Mouse (Mus musculus): ENCODE data around the gene Lhpp. TPM values are rescaled to one million over a fixed set of nuclear protein-coding genes. Genes with fewer than 3 reads are reported as not detected.

Lhpp gene
- total and polyA plus RNA-seq, 2 experiments from 2014 or later: 22.9 to 40.1 TPM

DNA sequence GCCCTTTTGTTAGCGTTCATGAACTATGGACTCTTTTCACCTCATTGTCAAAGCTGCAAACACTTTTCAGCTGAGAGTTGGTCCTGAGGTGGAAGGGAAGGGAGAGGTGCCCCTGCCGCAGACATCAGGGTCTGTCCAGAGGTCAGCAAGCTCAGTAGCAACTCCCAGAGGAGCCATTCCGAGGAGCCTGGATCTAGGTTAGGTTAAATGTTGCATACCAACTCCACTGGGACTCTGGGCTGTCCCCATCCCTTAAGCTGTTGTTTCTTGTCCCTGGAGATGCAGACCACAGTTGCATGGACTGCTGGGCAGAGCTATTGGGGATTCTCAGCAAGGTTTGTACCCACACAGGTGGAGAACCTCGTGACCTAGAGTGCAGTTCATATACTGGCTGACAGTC lies 88.7 kb downstream of the Lhpp start:
- ATAC-seq (ENCODE audit: insufficient read depth, low read depth) (no peak), DNase-seq (ENCODE audit: low spot score) (no peak)
- Histone ChIP-seq H3K9ac (replicated peaks; ENCODE audit: low read depth, low read length) (no peak overlapping the region), H3K9me3 (replicated peaks; ENCODE audit: control insufficient read depth, low read length) (peaks cover 6% of the 10 kb centered on the region; the same call in 1 of the 2 replicates), H3K4me2 (ENCODE audit: low read depth, low read length) (no peak overlapping the region), H3K4me3 (ENCODE audit: low read depth, low read length) (no peak overlapping the region), H3K36me3 (replicated peaks; ENCODE audit: control insufficient read depth, insufficient read depth, low read length) (0 out of 2 replicates have a peak, but pooled peaks cover 3% of the 10 kb centered on the region), H3K4me1 (ENCODE audit: control insufficient read depth, insufficient read depth) (peaks cover 7% of the 10 kb centered on the region; the same call in 1 of the 2 replicates), H3K27ac (ENCODE audit: low read depth) (no peak overlapping the region), H3K27me3 (ENCODE audit: control insufficient read depth, insufficient read depth, low read length) (no peaks in the 10 kb centered on the region)
- no peak for TF ChIP-seq CTCF (IDR thresholded peaks at IDR 0.05; ENCODE audit: low read depth)
- TF ChIP-seq EP300 (IDR thresholded peaks at IDR 0.05; ENCODE audit: low read depth): no peak
- WGBS: 67% methylated on average over 4 of the region's 4 CpGs

GRCm38 (mm10) chr7:132699639-132700038 lies 89.2 kb downstream of the Lhpp start:
- ATAC-seq (ENCODE audit: insufficient read depth, low read depth) (no peak), DNase-seq (ENCODE audit: low spot score) (no peak)
- no peak overlapping the region for H3K27ac ChIP-seq (ENCODE audit: low read depth)
- H3K4me3 ChIP-seq (ENCODE audit: low read depth, low read length): no peak overlapping the region
- H3K4me1 ChIP-seq (ENCODE audit: control insufficient read depth, insufficient read depth): peaks cover 7% of the 10 kb centered on the region; the same call in 1 of the 2 replicates
- 0 out of 2 replicates have a peak, but pooled peaks cover 3% of the 10 kb centered on the region for H3K36me3 ChIP-seq (replicated peaks; ENCODE audit: control insufficient read depth, insufficient read depth, low read length)
- H3K27me3 ChIP-seq (ENCODE audit: control insufficient read depth, insufficient read depth, low read length): no peaks in the 10 kb centered on the region
- H3K9ac ChIP-seq (replicated peaks; ENCODE audit: low read depth, low read length): no peak overlapping the region
- no peak overlapping the region for H3K4me2 ChIP-seq (ENCODE audit: low read depth, low read length)
- peaks cover 5% of the 10 kb centered on the region; the same call in 1 of the 2 replicates for H3K9me3 ChIP-seq (replicated peaks; ENCODE audit: control insufficient read depth, low read length)
- TF ChIP-seq EP300 (IDR thresholded peaks at IDR 0.05; ENCODE audit: low read depth) (no peak), CTCF (IDR thresholded peaks at IDR 0.05; ENCODE audit: low read depth) (no peak)

- 76% methylated on average over 4 of the region's 4 CpGs for WGBS
- Histone ChIP-seq H3K9ac (replicated peaks; ENCODE audit: low read depth, low read length) (no peak overlapping the region), H3K27me3 (ENCODE audit: control insufficient read depth, insufficient read depth, low read length) (no peaks in the 10 kb centered on the region), H3K36me3 (replicated peaks; ENCODE audit: control insufficient read depth, insufficient read depth, low read length) (no peaks in the 10 kb centered on the region), H3K4me1 (ENCODE audit: control insufficient read depth, insufficient read depth) (peaks cover 7% of the 10 kb centered on the region; the same call in 1 of the 2 replicates), H3K27ac (ENCODE audit: low read depth) (no peak overlapping the region), H3K4me3 (ENCODE audit: low read depth, low read length) (no peak overlapping the region), H3K9me3 (replicated peaks; ENCODE audit: control insufficient read depth, low read length) (no peaks in the 10 kb centered on the region), H3K4me2 (ENCODE audit: low read depth, low read length) (no peak overlapping the region)
- no peak for ATAC-seq (ENCODE audit: insufficient read depth, low read depth)
- DNase-seq (ENCODE audit: low spot score): no peak
- no peak for TF ChIP-seq EP300 (IDR thresholded peaks at IDR 0.05; ENCODE audit: low read depth)
- TF ChIP-seq CTCF (IDR thresholded peaks at IDR 0.05; ENCODE audit: low read depth): no peak
These were observed 89.7 kb downstream of the Lhpp start for GRCm38 (mm10) chr7:132700107-132700506.

DNA sequence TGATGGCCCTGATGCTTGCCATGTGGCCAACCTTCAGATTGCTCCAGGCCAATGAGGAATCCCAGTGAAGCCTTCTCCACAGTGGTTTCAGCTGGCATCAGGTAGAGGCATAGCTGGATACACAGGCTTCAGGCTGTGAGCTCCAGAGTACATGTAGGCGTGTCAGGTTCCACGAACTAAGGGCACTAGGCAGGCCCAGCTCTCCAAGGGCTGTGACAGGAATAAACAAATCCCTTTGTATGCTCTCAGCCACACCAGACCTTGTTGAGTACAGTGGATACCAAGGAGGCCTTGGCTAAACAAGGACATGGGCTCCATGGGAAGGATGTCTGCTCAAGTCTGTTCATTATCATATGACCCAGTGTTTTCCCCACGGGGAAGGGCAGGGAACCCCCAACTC lies 91.0 kb downstream of the Lhpp start:
- WGBS: 62% methylated on average over 3 of the region's 3 CpGs
- DNase-seq (ENCODE audit: low spot score) (no peak), ATAC-seq (ENCODE audit: insufficient read depth, low read depth) (no peak)
- H3K4me3 ChIP-seq (ENCODE audit: low read depth, low read length): no peak overlapping the region
- no peak overlapping the region for H3K9ac ChIP-seq (replicated peaks; ENCODE audit: low read depth, low read length)
- H3K4me2 ChIP-seq (ENCODE audit: low read depth, low read length): no peak overlapping the region
- H3K36me3 ChIP-seq (replicated peaks; ENCODE audit: control insufficient read depth, insufficient read depth, low read length): no peaks in the 10 kb centered on the region
- no peak overlapping the region for H3K27ac ChIP-seq (ENCODE audit: low read depth)
- H3K4me1 ChIP-seq (ENCODE audit: control insufficient read depth, insufficient read depth): peaks cover 7% of the 10 kb centered on the region; the same call in 1 of the 2 replicates
- H3K27me3 ChIP-seq (ENCODE audit: control insufficient read depth, insufficient read depth, low read length): no peaks in the 10 kb centered on the region
- H3K9me3 ChIP-seq (replicated peaks; ENCODE audit: control insufficient read depth, low read length): no peaks in the 10 kb centered on the region
- TF ChIP-seq CTCF (IDR thresholded peaks at IDR 0.05; ENCODE audit: low read depth): no peak
- TF ChIP-seq EP300 (IDR thresholded peaks at IDR 0.05; ENCODE audit: low read depth): no peak

DNA sequence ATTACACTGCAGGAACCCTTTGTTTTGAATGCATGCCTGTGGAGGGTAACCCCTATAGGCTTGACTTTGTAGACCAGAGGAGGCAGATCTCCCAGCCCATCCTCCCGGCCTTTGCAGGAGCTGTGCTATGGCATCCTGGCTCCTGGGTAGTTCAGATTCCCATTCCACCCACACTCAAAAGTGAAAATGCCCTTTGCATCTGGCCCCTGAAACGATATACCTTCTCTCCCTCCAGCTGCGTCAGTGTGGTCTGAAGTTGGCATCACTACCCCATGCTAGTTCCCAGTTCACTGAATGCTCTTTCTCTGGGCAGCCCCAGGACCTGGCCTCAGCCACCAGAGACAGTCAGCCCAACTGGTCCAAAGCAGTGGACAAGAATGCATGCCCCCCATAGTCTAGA lies 91.6 kb downstream of the Lhpp start:
- 90% methylated on average over 3 of the region's 3 CpGs for WGBS
- Histone ChIP-seq H3K27ac (ENCODE audit: low read depth) (no peak overlapping the region), H3K36me3 (replicated peaks; ENCODE audit: control insufficient read depth, insufficient read depth, low read length) (no peaks in the 10 kb centered on the region), H3K9ac (replicated peaks; ENCODE audit: low read depth, low read length) (no peak overlapping the region), H3K4me3 (ENCODE audit: low read depth, low read length) (no peak overlapping the region), H3K4me2 (ENCODE audit: low read depth, low read length) (no peak overlapping the region), H3K27me3 (ENCODE audit: control insufficient read depth, insufficient read depth, low read length) (no peaks in the 10 kb centered on the region), H3K4me1 (ENCODE audit: control insufficient read depth, insufficient read depth) (peaks cover 7% of the 10 kb centered on the region; the same call in 1 of the 2 replicates), H3K9me3 (replicated peaks; ENCODE audit: control insufficient read depth, low read length) (no peaks in the 10 kb centered on the region)
- TF ChIP-seq EP300 (IDR thresholded peaks at IDR 0.05; ENCODE audit: low read depth) (no peak), CTCF (IDR thresholded peaks at IDR 0.05; ENCODE audit: low read depth) (no peak)
- ATAC-seq (ENCODE audit: insufficient read depth, low read depth): no peak
- DNase-seq (ENCODE audit: low spot score): no peak

- no peak for ATAC-seq (ENCODE audit: insufficient read depth, low read depth)
- H3K4me1 ChIP-seq (ENCODE audit: control insufficient read depth, insufficient read depth): peaks cover 7% of the 10 kb centered on the region; the same call in 1 of the 2 replicates
- no peak overlapping the region for H3K4me3 ChIP-seq (ENCODE audit: low read depth, low read length)
- DNase-seq (ENCODE audit: low spot score): no peak
- H3K4me2 ChIP-seq (ENCODE audit: low read depth, low read length): no peak overlapping the region
- 74% methylated on average over 5 of the region's 5 CpGs for WGBS
- no peak overlapping the region for H3K9ac ChIP-seq (replicated peaks; ENCODE audit: low read depth, low read length)
- no peak for TF ChIP-seq CTCF (IDR thresholded peaks at IDR 0.05; ENCODE audit: low read depth)
- TF ChIP-seq EP300 (IDR thresholded peaks at IDR 0.05; ENCODE audit: low read depth): no peak
- no peak overlapping the region for H3K27ac ChIP-seq (ENCODE audit: low read depth)
- H3K9me3 ChIP-seq (replicated peaks; ENCODE audit: control insufficient read depth, low read length): no peaks in the 10 kb centered on the region
- H3K36me3 ChIP-seq (replicated peaks; ENCODE audit: control insufficient read depth, insufficient read depth, low read length): no peaks in the 10 kb centered on the region
- H3K27me3 ChIP-seq (ENCODE audit: control insufficient read depth, insufficient read depth, low read length): no peaks in the 10 kb centered on the region
These were observed 92.1 kb downstream of the Lhpp start for GRCm38 (mm10) chr7:132702492-132703070.
